Mouse (Mus musculus): ENCODE measurements around the gene Cyp20a1.

Gene Cyp20a1

GRCm38 (mm10) chr1:60342808-60343629 is at the start of gene Cyp20a1:
TSS of gene Cyp20a1 (plus strand) at chr1:60343323.
- peak; percentile 86 to 91 for DNase-seq (ENCODE audit: low spot score in 2 of 2)

- no peak for DNase-seq (ENCODE audit: low spot score in 2 of 2)
Measured at GRCm38 (mm10) chr1:60293921-60294320, 49.2 kb upstream of the Cyp20a1 start.

GRCm38 (mm10) chr1:60343630-60344455 is 720 bp downstream of the Cyp20a1 start:
- no peak for DNase-seq (ENCODE audit: low spot score in 2 of 2)

- DNase-seq (ENCODE audit: low spot score in 2 of 2), result no peak
Measured at GRCm38 (mm10) chr1:60344670-60345069, 1.5 kb downstream of the Cyp20a1 start.

GRCm38 (mm10) chr1:60345712-60346111 is 2.6 kb downstream of the Cyp20a1 start:
- no peak for DNase-seq (ENCODE audit: low spot score in 2 of 2)

- DNase-seq (ENCODE audit: low spot score in 2 of 2), result no peak
Measured at GRCm38 (mm10) chr1:60352786-60353185, 9.7 kb downstream of the Cyp20a1 start.

GRCm38 (mm10) chr1:60361626-60362025 is 18.5 kb downstream of the Cyp20a1 start:
- DNase-seq (ENCODE audit: low spot score in 2 of 2), result no peak

- no peak for DNase-seq (ENCODE audit: low spot score in 2 of 2)
Measured at GRCm38 (mm10) chr1:60376556-60376955, 33.4 kb downstream of the Cyp20a1 start.

- DNase-seq (ENCODE audit: low spot score in 2 of 2), result no peak
Measured at GRCm38 (mm10) chr1:60381910-60382309, 38.8 kb downstream of the Cyp20a1 start.

- no peak for DNase-seq (ENCODE audit: low spot score in 2 of 2)
Measured at GRCm38 (mm10) chr1:60404848-60405247, 61.7 kb downstream of the Cyp20a1 start.

GRCm38 (mm10) chr1:60408501-60409167 is 65.5 kb downstream of the Cyp20a1 start:
- no peak for DNase-seq (ENCODE audit: low spot score in 2 of 2)

GRCm38 (mm10) chr1:60409168-60409828 is 66.2 kb downstream of the Cyp20a1 start, which contains the start of gene Abi2:
TSS of gene Abi2 (plus strand) at chr1:60409619.
- peak; percentile 73 to 89 for DNase-seq (ENCODE audit: low spot score in 2 of 2)

- peak in 1 of 2 experiments; percentile 5 for DNase-seq (ENCODE audit: low spot score in 2 of 2)
Measured at GRCm38 (mm10) chr1:60409928-60410817, 67.0 kb downstream of the Cyp20a1 start.

GRCm38 (mm10) chr1:60416724-60417123 is 73.6 kb downstream of the Cyp20a1 start:
- DNase-seq (ENCODE audit: low spot score in 2 of 2), result no peak

GRCm38 (mm10) chr1:60423882-60424281 is 80.8 kb downstream of the Cyp20a1 start:
- DNase-seq (ENCODE audit: low spot score in 2 of 2), result no peak

- no peak for DNase-seq (ENCODE audit: low spot score in 2 of 2)
Measured at GRCm38 (mm10) chr1:60428341-60428740, 85.2 kb downstream of the Cyp20a1 start.

- no peak for DNase-seq (ENCODE audit: low spot score in 2 of 2)
Measured at GRCm38 (mm10) chr1:60428932-60429331, 85.8 kb downstream of the Cyp20a1 start.

- DNase-seq (ENCODE audit: low spot score in 2 of 2), result no peak
Measured at GRCm38 (mm10) chr1:60431531-60431930, 88.4 kb downstream of the Cyp20a1 start.

GRCm38 (mm10) chr1:60432497-60432896 is 89.4 kb downstream of the Cyp20a1 start:
- DNase-seq (ENCODE audit: low spot score in 2 of 2), result no peak
